Mouse (Mus musculus): ENCODE data around the gene Fbxo11. TPM values are rescaled to one million over a fixed set of nuclear protein-coding genes. Genes with fewer than 3 reads are reported as not detected.
"Not testable (repeated sequence)": the region's sequence is repeated elsewhere in the genome, so short reads cannot be mapped to it uniquely, and the experiment has no call there.

The Fbxo11 gene
- polyA plus RNA-seq, 1 experiment, result 95.2 TPM

- TF ChIP-seq CTCF (IDR thresholded peaks at IDR 0.05; ENCODE audit: borderline replicate concordance, extremely low read depth, insufficient read depth, insufficient read length), result no peak
- TF ChIP-seq POLR2A (IDR thresholded peaks at IDR 0.05; ENCODE audit: borderline replicate concordance, extremely low read depth, insufficient read depth, insufficient read length, poor library complexity, severe bottlenecking), result no peak
- DNase-seq (ENCODE audit: low read depth), result peak; percentile 64
Observed at GRCm38 (mm10) chr17:88042099-88043086, 22.7 kb downstream of the Fbxo11 start.

- DNase-seq (ENCODE audit: low read depth), result no peak
- TF ChIP-seq CTCF (IDR thresholded peaks at IDR 0.05; ENCODE audit: borderline replicate concordance, extremely low read depth, insufficient read depth, insufficient read length) (no peak), POLR2A (IDR thresholded peaks at IDR 0.05; ENCODE audit: borderline replicate concordance, extremely low read depth, insufficient read depth, insufficient read length, poor library complexity, severe bottlenecking) (no peak)
Observed at GRCm38 (mm10) chr17:88040810-88041209, 24.3 kb downstream of the Fbxo11 start.

- no peak for DNase-seq (ENCODE audit: low read depth)
- TF ChIP-seq POLR2A (IDR thresholded peaks at IDR 0.05; ENCODE audit: borderline replicate concordance, extremely low read depth, insufficient read depth, insufficient read length, poor library complexity, severe bottlenecking) (no peak), CTCF (IDR thresholded peaks at IDR 0.05; ENCODE audit: borderline replicate concordance, extremely low read depth, insufficient read depth, insufficient read length) (no peak)
Observed at GRCm38 (mm10) chr17:88034418-88034817, 30.7 kb downstream of the Fbxo11 start.

GRCm38 (mm10) chr17:88031755-88032154 is 33.3 kb downstream of the Fbxo11 start:
- no peak for DNase-seq (ENCODE audit: low read depth)

GRCm38 (mm10) chr17:88029194-88029970 is 35.7 kb downstream of the Fbxo11 start:
- DNase-seq (ENCODE audit: low read depth), result no peak
- no peak for TF ChIP-seq CTCF (IDR thresholded peaks at IDR 0.05; ENCODE audit: borderline replicate concordance, extremely low read depth, insufficient read depth, insufficient read length)
- TF ChIP-seq POLR2A (IDR thresholded peaks at IDR 0.05; ENCODE audit: borderline replicate concordance, extremely low read depth, insufficient read depth, insufficient read length, poor library complexity, severe bottlenecking), result no peak

More at GRCm38 (mm10) chr17:88031755-88032154, 33.3 kb downstream of the Fbxo11 start:
- TF ChIP-seq CTCF (IDR thresholded peaks at IDR 0.05; ENCODE audit: borderline replicate concordance, extremely low read depth, insufficient read depth, insufficient read length) (no peak), POLR2A (IDR thresholded peaks at IDR 0.05; ENCODE audit: borderline replicate concordance, extremely low read depth, insufficient read depth, insufficient read length, poor library complexity, severe bottlenecking) (no peak)

GRCm38 (mm10) chr17:88025227-88025626 is 39.9 kb downstream of the Fbxo11 start:
- peak; percentile 88 for DNase-seq (ENCODE audit: low read depth)
- no peak for TF ChIP-seq CTCF (IDR thresholded peaks at IDR 0.05; ENCODE audit: borderline replicate concordance, extremely low read depth, insufficient read depth, insufficient read length)
- TF ChIP-seq POLR2A (IDR thresholded peaks at IDR 0.05; ENCODE audit: borderline replicate concordance, extremely low read depth, insufficient read depth, insufficient read length, poor library complexity, severe bottlenecking), result no peak

GRCm38 (mm10) chr17:88023924-88024323 is 41.2 kb downstream of the Fbxo11 start:
- TF ChIP-seq POLR2A (IDR thresholded peaks at IDR 0.05; ENCODE audit: borderline replicate concordance, extremely low read depth, insufficient read depth, insufficient read length, poor library complexity, severe bottlenecking) (no peak), CTCF (IDR thresholded peaks at IDR 0.05; ENCODE audit: borderline replicate concordance, extremely low read depth, insufficient read depth, insufficient read length) (no peak)
- DNase-seq (ENCODE audit: low read depth), result no peak

GRCm38 (mm10) chr17:88016027-88016426 is 49.1 kb downstream of the Fbxo11 start:
- not testable (repeated sequence) for DNase-seq (ENCODE audit: low read depth)

GRCm38 (mm10) chr17:88014456-88014855 is 50.6 kb downstream of the Fbxo11 start:
- no peak for DNase-seq (ENCODE audit: low read depth)

GRCm38 (mm10) chr17:88006956-88007355 is 58.1 kb downstream of the Fbxo11 start:
- TF ChIP-seq POLR2A (IDR thresholded peaks at IDR 0.05; ENCODE audit: borderline replicate concordance, extremely low read depth, insufficient read depth, insufficient read length, poor library complexity, severe bottlenecking) (no peak), CTCF (IDR thresholded peaks at IDR 0.05; ENCODE audit: borderline replicate concordance, extremely low read depth, insufficient read depth, insufficient read length) (no peak)

More at GRCm38 (mm10) chr17:88014456-88014855, 50.6 kb downstream of the Fbxo11 start:
- TF ChIP-seq CTCF (IDR thresholded peaks at IDR 0.05; ENCODE audit: borderline replicate concordance, extremely low read depth, insufficient read depth, insufficient read length) (no peak), POLR2A (IDR thresholded peaks at IDR 0.05; ENCODE audit: borderline replicate concordance, extremely low read depth, insufficient read depth, insufficient read length, poor library complexity, severe bottlenecking) (no peak)

GRCm38 (mm10) chr17:88004892-88005291 is 60.2 kb downstream of the Fbxo11 start:
- no peak for DNase-seq (ENCODE audit: low read depth)
- TF ChIP-seq POLR2A (IDR thresholded peaks at IDR 0.05; ENCODE audit: borderline replicate concordance, extremely low read depth, insufficient read depth, insufficient read length, poor library complexity, severe bottlenecking) (no peak), CTCF (IDR thresholded peaks at IDR 0.05; ENCODE audit: borderline replicate concordance, extremely low read depth, insufficient read depth, insufficient read length) (no peak)

More at GRCm38 (mm10) chr17:88006956-88007355, 58.1 kb downstream of the Fbxo11 start:
- DNase-seq (ENCODE audit: low read depth), result no peak
